Mouse (Mus musculus): Measurements from ENCODE around the gene Ubl3. TPM values are rescaled to one million over a fixed set of nuclear protein-coding genes. Genes with fewer than 3 reads are reported as not detected.
A peak's percentile ranks its signal among the peaks of the same experiment; 100 is the strongest.

Ubl3 gene
- total RNA-seq, 2 experiments from 2014 or later = 93.3 to 122 TPM

GRCm38 (mm10) chr5:148489724-148490193 is 62.8 kb downstream of the Ubl3 start:
- peak; percentile 14 for ATAC-seq (ENCODE audit: poor library complexity, severe bottlenecking)

- ATAC-seq (ENCODE audit: poor library complexity, severe bottlenecking) = peak; percentile 82
Measured at GRCm38 (mm10) chr5:148488891-148489723, 63.5 kb downstream of the Ubl3 start.

- ATAC-seq (ENCODE audit: poor library complexity, severe bottlenecking) = peak; percentile 26
Measured at GRCm38 (mm10) chr5:148486202-148486601, 66.4 kb downstream of the Ubl3 start.

GRCm38 (mm10) chr5:148481745-148482144 is 70.8 kb downstream of the Ubl3 start:
- ATAC-seq (ENCODE audit: poor library complexity, severe bottlenecking) = no peak

DNA sequence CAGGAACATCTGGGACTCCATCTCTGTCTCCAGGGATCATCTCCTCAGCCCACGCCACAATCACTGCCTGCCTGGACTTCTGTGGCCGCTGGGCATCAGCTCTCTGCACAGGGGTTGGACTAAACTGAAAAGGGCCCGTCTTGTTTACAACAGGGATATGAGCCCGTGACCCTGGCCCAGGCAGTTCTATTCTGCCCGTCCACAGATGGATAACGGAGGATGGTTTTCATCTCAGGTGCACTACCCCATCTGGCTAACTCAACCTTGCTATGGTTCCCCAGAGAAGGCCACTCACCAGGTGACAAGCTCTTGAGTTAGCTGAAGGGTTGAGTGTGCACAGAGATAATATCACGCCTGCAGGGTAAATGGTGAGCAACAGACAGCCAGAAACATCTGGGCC is 78.2 kb downstream of the Ubl3 start:
- ATAC-seq (ENCODE audit: poor library complexity, severe bottlenecking) = no peak

DNA sequence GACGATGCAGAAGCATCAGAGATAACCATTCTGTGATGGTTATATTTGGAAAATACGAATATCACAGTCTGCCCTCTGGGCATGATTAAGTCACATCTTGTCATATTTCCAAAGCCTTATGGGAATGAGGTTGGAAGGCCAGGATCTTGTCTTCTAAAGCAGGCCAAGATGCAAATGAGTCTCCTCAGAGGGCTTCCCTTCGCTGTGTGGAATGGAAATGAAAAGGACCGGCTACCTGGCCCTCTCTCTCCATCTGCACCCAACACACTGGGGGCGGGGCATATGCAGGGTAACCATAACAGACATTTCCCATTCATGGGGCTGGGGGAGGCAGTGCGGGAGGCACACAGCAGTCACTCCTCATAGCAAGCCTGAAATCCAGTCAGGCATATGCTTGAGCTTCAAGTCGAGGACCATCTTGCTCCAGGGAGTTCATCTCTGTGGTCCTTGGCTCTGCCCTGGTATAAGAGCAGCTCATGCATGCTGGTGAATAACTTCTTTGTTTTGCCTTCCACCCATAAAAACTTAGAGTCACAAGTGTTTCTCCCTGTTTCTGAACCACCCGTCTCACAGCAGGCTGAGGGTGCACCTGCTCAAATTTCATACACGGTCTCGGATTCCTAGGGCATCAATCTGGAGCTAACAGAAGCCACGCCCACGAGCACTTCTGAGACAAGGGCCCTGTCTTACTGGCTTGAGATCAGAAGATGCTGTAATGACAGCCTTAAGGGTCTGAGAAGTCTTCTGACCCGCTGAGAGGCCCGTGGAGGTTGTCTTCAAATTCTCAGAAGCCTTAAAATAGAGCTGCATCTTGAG is 83.8 kb downstream of the Ubl3 start:
- ATAC-seq (ENCODE audit: poor library complexity, severe bottlenecking) = no peak

- ATAC-seq (ENCODE audit: poor library complexity, severe bottlenecking) = no peak
Measured at GRCm38 (mm10) chr5:148466933-148467607, 85.5 kb downstream of the Ubl3 start.

- no peak for ATAC-seq (ENCODE audit: poor library complexity, severe bottlenecking)
Measured at GRCm38 (mm10) chr5:148466116-148466515, 86.5 kb downstream of the Ubl3 start.

GRCm38 (mm10) chr5:148465091-148465490 is 87.5 kb downstream of the Ubl3 start:
- no peak for ATAC-seq (ENCODE audit: poor library complexity, severe bottlenecking)

GRCm38 (mm10) chr5:148464489-148464888 is 88.1 kb downstream of the Ubl3 start:
- ATAC-seq (ENCODE audit: poor library complexity, severe bottlenecking) = no peak

DNA sequence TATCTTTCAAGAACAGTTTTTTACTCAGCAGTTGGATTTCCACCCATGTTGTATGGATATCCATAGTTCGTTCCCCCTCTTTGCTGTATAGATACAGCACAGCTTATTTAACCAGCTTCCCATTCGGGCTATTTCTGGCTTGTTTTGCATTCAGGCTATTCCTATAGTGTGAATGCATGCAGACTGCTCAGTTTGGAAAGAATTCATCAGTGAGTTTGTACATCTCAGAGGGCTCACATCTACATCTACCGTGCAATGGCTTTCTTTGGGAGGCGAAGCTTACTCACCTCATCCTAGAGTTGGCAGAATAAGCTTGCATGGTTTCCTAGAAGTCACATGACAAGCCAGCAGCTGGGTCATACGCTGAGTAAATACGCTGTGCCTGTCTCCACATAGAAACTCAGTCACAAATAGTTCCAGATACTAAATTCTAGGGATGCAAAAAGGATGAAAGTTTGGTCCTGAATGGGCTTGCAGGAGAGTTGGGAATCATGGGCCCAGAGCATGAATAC is 88.8 kb downstream of the Ubl3 start:
- no peak for ATAC-seq (ENCODE audit: poor library complexity, severe bottlenecking)

Other genes with a start within 250 kb of the Ubl3 start
- 17.2 and 18.6 TPM in 2 replicates for gene Slc7a1, start 152.9 kb downstream of the Ubl3 start, total RNA-seq (2015)
- gene Slc7a1, start 152.9 kb downstream of the Ubl3 start, total RNA-seq (2017) = 7.6 and 12.3 TPM in 2 replicates

Measured in megakaryocyte, adult 5-6 weeks (primary cell).